21 mouse cellular contexts compared by ENCODE assay signal in genomic region chr13:88916503-88916902, GRCm38 (mm10).
"Had no signal": no experiment of that assay in that cellular context is flagged by ENCODE, and none has a peak within 500 bp of the region (broad histone marks: within the 10 kb centered on the region; RNA-seq: fewer than 3 reads in every experiment).

No protein-coding gene starts in this region.

- H3K27me3 ChIP-seq: heart, embryonic 12.5 days; hindbrain, embryonic 13.5 days; hindbrain, embryonic 15.5 days; limb, embryonic 12.5 days had no signal

- ATAC-seq: hindbrain, postnatal 0 days; intestine, postnatal 0 days had no signal

- H3K9me3 ChIP-seq: heart, embryonic 10.5 days; heart, embryonic 12.5 days; hindbrain, embryonic 13.5 days; hindbrain, embryonic 15.5 days; limb, embryonic 10.5 days; limb, embryonic 12.5 days had no signal

- H3K4me1 ChIP-seq: heart, embryonic 10.5 days; heart, embryonic 12.5 days; hindbrain, embryonic 13.5 days; hindbrain, embryonic 15.5 days; limb, embryonic 10.5 days; limb, embryonic 12.5 days had no signal

- DNase-seq: gastrocnemius, postnatal 14 days; gastrocnemius, postnatal 36 days; heart, adult 18-20 months; heart, postnatal 10 days; kidney, adult 18-20 months; kidney, adult 8-10 months; kidney, postnatal 10 days; kidney, postnatal 25 days; kidney, postnatal 4 days; liver had no signal

- H3K4me3 ChIP-seq: heart, embryonic 10.5 days; heart, embryonic 12.5 days; hindbrain, embryonic 13.5 days; hindbrain, embryonic 15.5 days; layer of hippocampus, adult 2 months; left cerebral cortex, adult 2 months; limb, embryonic 10.5 days; limb, embryonic 12.5 days had no signal

- H3K27ac ChIP-seq: heart, embryonic 10.5 days; hindbrain, embryonic 13.5 days; hindbrain, embryonic 15.5 days; hindbrain, postnatal 0 days; layer of hippocampus, adult 2 months; left cerebral cortex, adult 2 months; limb, embryonic 10.5 days; limb, embryonic 12.5 days had no signal

- H3K36me3 ChIP-seq: heart, embryonic 10.5 days; heart, embryonic 12.5 days; hindbrain, embryonic 13.5 days; hindbrain, embryonic 15.5 days; limb, embryonic 10.5 days; limb, embryonic 12.5 days had no signal

- H3K4me2 ChIP-seq: heart, embryonic 12.5 days; hindbrain, embryonic 13.5 days; hindbrain, embryonic 15.5 days; limb, embryonic 12.5 days; liver, embryonic 11.5 days had no signal

- H3K9ac ChIP-seq: heart, embryonic 12.5 days; hindbrain, embryonic 13.5 days; hindbrain, embryonic 15.5 days; limb, embryonic 12.5 days had no signal
